Mouse (Mus musculus) kidney, adult 8-10 months (tissue): Measurements from ENCODE around the gene Tmem231.
A peak's percentile ranks its signal among the peaks of the same experiment; 100 is the strongest.

Experiments
- DNase-seq, 2 experiments: peaks; one replicate each; pipeline ENCODE4 v3.0.0; 2022

Gene Tmem231

GRCm38 (mm10) chr8:111933348-111934076 is at the start of gene Tmem231:
Gene Tmem231, minus strand, starts transcription at chr8:111933881.
- DNase-seq, result peak; percentile 91

DNA sequence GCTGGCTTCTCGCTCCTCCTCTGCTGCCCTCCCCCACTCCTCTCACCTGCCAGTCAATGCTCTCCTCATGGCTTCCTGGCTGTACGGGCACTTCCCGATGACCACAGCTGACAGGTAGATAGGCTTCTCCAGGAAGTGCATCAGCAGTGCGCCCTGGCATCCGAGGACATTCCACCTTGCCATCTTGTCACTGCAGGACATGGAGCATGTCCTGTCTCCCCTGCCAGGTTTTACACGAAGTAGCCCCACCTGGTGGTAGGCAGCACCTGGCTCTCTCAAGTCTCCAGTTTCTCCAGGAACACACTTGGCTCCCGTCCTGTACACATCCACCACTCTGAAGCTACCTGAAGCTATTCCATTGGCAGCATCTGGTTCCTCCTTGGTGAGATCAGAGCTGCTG is 48.4 kb upstream of the Tmem231 start:
- DNase-seq, result no peak

- DNase-seq, result no peak
Observed at GRCm38 (mm10) chr8:111978147-111978546, 44.5 kb upstream of the Tmem231 start.

GRCm38 (mm10) chr8:111976326-111976725 is 42.6 kb upstream of the Tmem231 start:
- no peak for DNase-seq

GRCm38 (mm10) chr8:111975706-111976105 is 42.0 kb upstream of the Tmem231 start:
- no peak for DNase-seq

DNA sequence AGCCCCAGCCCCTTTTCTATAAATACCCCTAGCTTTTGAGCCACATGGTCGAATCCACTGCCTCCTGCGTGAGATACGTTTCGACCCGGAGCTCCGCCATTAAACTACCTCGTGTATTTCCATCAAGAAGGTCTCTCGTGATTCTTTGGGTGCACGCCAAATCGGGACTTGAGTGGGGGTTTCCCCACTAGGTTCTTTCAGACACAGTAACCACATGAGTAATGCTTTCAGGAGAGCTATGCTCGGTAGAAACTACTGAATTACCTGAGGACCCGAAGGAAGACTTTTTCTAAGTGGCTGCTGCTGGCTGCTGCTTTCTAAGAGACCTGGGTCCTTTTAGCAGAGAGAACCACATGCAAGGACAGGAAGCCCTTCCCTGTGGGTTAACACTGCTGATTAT is 40.5 kb upstream of the Tmem231 start:
- no peak for DNase-seq

DNA sequence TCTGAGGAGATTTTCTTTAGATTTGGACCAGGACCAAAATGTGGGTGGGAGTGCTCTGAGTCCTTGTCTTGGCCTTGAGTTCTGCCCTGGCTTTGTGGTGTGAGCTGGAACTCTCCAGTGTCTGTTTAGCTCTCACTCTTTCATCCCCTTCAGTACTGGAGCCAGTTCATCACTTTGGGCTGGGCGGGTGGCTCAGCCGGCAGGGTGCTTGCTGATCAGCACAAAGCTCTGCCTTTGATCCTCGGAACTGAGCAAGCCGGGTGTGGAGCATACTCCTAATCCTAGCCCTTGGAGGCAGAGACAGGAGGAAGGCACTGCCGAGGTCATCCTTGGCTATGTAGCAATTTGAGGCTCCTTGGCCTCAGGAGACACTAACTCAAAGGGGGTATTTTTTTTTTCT is 35.3 kb upstream of the Tmem231 start:
- DNase-seq, result no peak

DNA sequence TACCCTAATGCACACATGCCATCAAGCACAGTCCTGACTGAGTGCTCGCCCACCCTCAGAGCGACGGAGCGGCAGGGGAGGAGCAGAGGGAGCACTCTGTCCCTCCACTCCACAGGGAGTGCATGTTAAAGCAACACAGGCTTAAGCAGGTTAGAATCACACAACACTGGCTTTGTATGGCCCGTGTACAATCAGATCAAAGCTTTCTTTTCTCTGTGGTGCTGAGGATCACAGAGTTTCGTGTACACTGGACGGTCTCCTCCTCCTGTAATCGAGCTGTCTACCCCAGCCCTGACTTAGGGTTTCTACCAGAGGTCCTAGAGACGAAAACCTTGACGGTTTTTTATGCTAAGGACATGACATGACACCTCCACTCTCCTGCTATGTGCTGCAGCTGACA is 34.9 kb upstream of the Tmem231 start:
- no peak for DNase-seq

DNA sequence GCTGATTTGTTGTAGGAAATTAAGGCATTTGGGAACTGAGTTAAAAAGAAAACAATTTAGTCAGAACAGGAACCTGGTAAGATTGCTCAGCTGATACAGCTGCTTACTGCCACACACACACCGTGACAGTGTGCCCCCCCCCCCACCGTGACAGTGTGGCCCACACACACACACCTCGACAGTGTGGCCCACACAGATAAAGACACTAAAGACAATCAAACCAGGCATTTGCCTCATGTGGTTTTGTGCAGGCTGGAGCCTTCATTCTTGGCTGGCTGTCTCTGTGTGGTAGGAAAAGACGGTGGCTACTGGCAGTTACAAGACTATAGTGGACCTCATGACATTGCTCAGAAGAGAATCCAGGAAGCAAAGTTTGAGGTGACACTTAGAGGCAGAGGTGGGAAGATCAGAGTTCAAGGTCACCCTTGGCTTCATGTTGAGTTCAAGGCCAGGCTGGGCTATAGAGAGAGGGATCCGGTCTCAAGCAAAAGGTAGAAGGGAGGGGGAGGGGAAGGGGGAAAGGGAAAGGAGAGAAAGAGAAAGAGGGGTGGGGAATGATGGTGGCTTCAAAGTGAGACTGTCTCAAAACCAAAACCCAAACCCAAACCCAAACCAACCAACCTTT is 33.7 kb upstream of the Tmem231 start:
- no peak for DNase-seq

DNA sequence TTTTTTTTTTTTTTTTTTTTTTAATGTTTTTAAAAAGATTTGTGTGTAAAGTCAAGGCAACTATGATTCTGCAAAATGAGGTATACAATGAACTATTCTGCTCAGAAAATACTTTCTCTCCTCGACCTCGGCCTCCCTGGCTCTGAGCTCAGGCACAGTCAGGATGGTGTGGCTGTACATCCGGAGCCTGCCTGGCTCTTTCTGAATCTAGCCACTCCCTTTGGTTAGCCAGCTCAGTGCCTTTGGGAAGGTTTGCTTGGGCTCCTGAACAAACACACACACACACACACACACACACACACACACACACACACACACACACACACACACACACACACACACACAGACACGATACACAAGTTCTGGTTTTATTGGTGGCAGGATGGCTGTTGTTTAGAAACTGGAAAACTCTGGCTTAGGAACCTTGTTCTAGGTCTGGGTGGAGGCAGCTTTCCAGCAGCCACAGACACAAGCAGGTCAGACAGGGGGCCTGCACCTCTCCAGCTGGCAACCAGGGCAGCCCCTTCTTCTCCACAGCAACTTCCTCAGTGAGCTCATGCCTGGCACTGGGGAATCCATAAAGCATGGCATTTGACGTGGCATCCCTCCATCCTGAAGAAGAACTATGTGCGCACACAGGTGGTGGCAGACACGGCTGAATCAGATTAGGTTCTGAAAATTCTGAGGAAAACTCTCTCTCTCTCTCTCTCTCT is 31.3 kb upstream of the Tmem231 start:
- no peak for DNase-seq

DNA sequence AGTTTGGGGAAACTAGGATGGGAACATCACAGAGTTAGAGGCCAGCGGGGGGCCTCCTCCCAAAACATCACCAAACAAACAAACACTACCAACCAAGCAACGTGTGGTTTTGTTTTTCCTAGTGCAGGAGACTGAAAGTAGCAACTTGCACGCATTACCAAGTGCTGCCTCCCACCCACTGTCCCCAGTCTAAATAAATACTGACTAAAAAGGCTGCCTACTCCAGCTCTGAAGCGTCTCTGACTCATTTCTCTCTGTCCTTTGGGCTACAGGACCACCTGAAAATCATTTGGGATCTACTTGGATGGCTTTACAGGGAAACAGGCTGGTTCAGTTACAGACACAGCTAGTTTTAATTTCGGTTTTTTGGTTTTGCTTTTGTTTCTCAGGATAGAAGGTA is 30.7 kb upstream of the Tmem231 start:
- DNase-seq, result no peak

GRCm38 (mm10) chr8:111963546-111963945 is 29.9 kb upstream of the Tmem231 start:
- no peak for DNase-seq

GRCm38 (mm10) chr8:111963091-111963490 is 29.4 kb upstream of the Tmem231 start:
- DNase-seq, result no peak

DNA sequence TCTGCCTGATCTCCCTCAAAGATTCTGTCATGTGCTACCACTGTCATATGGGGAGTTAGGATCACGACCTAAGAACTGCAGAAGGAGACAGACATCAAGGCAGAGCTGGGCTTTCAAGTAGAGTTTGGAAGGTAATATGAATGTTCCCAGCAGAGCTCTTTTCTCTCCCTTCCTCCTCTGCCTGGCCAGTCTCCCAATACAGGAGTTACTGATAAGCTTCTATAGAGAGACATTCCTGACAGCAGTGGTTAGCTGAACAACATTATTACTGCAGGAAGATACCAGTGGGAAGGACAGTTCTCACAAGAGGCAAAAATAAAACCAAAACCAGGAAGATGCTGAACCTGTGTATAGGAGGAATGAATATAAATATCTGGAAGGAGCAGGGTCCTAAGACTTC is 28.9 kb upstream of the Tmem231 start:
- no peak for DNase-seq

DNA sequence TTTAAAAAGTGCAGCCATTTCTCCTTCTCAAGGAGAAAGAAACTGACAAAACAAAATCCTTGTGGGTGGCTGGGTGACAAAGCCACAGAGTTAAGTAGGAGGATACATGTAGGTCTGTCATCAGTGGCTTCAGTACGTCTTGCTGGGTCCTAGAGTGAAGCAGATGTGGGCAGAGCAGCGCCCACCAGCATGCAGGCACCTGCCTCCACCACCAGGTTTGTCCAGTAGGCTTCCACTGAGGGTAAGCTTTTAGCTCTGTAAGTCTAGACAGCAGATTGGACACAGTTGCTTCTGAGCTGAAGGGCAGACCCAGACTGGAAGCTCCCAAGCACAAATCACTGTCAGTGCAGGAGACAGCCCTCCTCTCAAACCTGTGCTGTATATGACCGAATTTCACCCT is 27.6 kb upstream of the Tmem231 start:
- no peak for DNase-seq

GRCm38 (mm10) chr8:111960591-111961321 is 27.1 kb upstream of the Tmem231 start:
- DNase-seq, result no peak

DNA sequence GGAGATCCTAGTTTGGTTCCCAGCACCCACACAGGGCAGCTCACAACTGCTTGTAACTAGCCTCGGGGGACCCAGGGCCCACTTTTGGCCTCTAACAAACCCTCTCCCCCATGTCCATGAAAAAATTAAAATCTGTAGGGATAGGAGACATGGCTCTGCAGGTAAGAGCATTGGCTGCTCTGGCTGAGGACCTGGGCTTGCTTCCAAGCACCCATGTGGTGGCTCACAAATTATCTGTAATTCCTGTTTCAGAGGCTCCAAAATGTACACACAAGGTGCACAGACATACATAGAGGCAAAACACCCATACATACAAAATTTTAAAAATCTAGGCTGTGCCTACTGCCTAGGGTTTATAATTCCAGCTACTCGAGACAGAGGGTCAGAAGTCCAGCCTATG is 23.6 kb upstream of the Tmem231 start:
- DNase-seq, result no peak

GRCm38 (mm10) chr8:111955879-111956278 is 22.2 kb upstream of the Tmem231 start:
- DNase-seq, result no peak

GRCm38 (mm10) chr8:111954844-111955594 is 21.3 kb upstream of the Tmem231 start:
- DNase-seq, result no peak

DNA sequence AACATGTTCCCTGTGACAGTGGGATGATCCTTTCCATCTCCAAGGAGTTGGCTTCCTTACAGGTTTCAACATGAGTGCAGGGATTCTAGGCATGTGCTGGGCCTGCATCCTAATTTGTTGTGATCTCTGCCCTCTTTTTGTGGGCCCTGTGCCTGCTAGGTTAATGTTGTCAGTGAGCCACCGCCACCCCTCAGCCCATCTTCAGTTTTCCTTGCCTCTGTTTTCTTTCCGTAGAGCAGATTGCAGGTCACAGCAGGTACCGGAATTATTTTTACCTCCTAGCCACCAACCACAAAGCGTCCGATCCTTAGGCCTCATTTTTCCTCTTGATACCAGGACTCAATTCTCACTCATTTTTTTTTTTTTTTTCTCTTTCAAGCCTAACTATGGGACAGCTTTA is 18.3 kb upstream of the Tmem231 start:
- DNase-seq, result no peak

GRCm38 (mm10) chr8:111951317-111951716 is 17.6 kb upstream of the Tmem231 start:
- DNase-seq, result no peak

DNA sequence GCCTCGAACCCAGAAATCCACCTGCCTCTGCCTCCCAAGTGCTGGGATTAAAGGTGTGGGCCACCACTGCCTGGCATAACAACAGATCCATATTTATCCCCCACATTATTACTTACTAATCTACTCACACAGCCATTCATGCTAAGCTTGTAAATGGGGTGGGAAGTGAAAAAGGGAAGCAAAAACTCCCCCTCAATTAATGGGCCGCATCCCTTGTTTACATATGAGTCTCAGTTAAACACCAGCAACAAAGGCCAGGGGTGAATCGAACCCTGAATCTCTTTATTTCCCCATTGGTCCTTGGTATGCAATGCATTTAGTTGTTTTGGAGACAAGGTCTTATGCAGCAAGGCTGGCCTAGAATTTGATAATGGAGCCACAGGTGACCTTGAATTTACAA is 17.2 kb upstream of the Tmem231 start:
- no peak for DNase-seq

DNA sequence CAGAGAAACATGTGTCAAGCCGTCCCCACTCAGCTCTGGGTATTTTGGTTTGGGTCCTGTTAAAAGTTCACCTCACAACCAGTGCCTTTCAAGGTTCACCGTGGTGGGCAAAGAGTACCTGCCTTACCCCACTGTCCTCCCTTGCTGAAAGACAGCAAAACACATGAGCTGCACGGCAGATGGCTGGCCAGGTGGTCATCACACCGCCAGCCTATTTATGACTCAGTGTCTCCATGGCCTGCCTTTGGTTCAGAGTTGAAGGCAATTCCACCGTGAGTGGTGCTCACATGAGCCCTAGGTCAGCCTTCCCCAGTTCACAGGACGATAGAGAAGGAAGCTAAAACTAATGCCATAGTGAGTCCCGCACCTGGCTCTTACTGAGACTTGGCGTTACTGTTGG is 14.3 kb upstream of the Tmem231 start:
- DNase-seq, result no peak
